Mouse (Mus musculus) kidney, postnatal 0 days (tissue): ENCODE results near the gene F830045P16Rik. TPM values are rescaled to one million over a fixed set of nuclear protein-coding genes. Genes with fewer than 3 reads are reported as not detected.

Source experiments
- ATAC-seq: fragments of 200-750 bp; cut with Nextera tagmentation; replicated peaks from 2 replicates; pipeline ENCODE4 v1.8.0; 2017; ENCODE audit warnings: low read depth, moderate number of reproducible peaks, moderate TSS enrichment, moderate library complexity; ENCODE audit not compliant: low FRiP score
- DNase-seq: peaks from one replicate; pipeline ENCODE4 v3.0.0-alpha.2; 2016; ENCODE audit warnings: low spot score
- H3K27ac ChIP-seq: fragments of 300-500 bp; sonication (generic); 2 replicates; pipeline ENCODE4 v1.5.1; 2014; ENCODE audit warnings: mild to moderate bottlenecking
- H3K27me3 ChIP-seq: fragments of 300-500 bp; sonication (generic); 2 replicates; pipeline ENCODE4 v1.6.1; 2014; ENCODE audit warnings: low read length, mixed read lengths; ENCODE audit not compliant: insufficient read depth
- H3K36me3 ChIP-seq: fragments of 300-500 bp; sonication (generic); 2 replicates; pipeline ENCODE4 v1.6.1; 2014; ENCODE audit warnings: low read length, mixed read lengths; ENCODE audit not compliant: insufficient read depth
- H3K4me1 ChIP-seq: fragments of 300-500 bp; sonication (generic); replicated peaks from 2 replicates; pipeline ENCODE4 v1.6.1; 2014; ENCODE audit warnings: antibody characterized with exemption, low read length, mixed read lengths; ENCODE audit not compliant: insufficient read depth
- H3K4me2 ChIP-seq: fragments of 300-500 bp; sonication (generic); 2 replicates; pipeline ENCODE4 v1.6.1; 2014; ENCODE audit warnings: mild to moderate bottlenecking, low read length, moderate library complexity, mixed read lengths
- H3K4me3 ChIP-seq: fragments of 300-500 bp; sonication (generic); replicated peaks from 2 replicates; pipeline ENCODE4 v1.5.1; 2014; ENCODE audit warnings: low read depth, low read length
- H3K9ac ChIP-seq: fragments of 300-500 bp; sonication (generic); 2 replicates; pipeline ENCODE4 v1.6.1; 2014; ENCODE audit warnings: low read depth, low read length
- H3K9me3 ChIP-seq: fragments of 300-500 bp; sonication (generic); replicated peaks from 2 replicates; pipeline ENCODE4 v1.6.1; 2016; ENCODE audit warnings: low read length, inconsistent platforms, mixed read lengths
- CTCF ChIP-seq: IDR thresholded peaks from 2 replicates; pipeline ENCODE4 v1.5.1; 2016; ENCODE audit warnings: antibody characterized with exemption, low read depth, mild to moderate bottlenecking, moderate library complexity
- WGBS: fragments of 180-500 bp; shearing (Covaris S2); extraction: QIAGEN DNeasy Blood & Tissue Kit; methylation state at CpG from one replicate; pipeline ENCODE4 v1.1.7; 2014; 5-methylcytosine and 5-hydroxymethylcytosine counted together
- polyA plus RNA-seq: library from polyadenylated mRNA; unstranded; fragments of >200 nt; fragmentation: Nextera tagmentation; extraction: Ambion mirVana; gene quantifications from 2 replicates; pipeline ENCODE4 v1.2.1, GENCODE M21; 2015

Gene F830045P16Rik
- polyA plus RNA-seq, 1 experiment from 2014 or later: not detected

GRCm38 (mm10) chr2:129576611-129577447, 40.4 kb upstream of the F830045P16Rik start:
- Histone ChIP-seq H3K9me3 (no peaks in the 10 kb centered on the region), H3K27ac (no peak overlapping the region), H3K4me1 (0 out of 2 replicates have a peak, but pooled peaks cover 6% of the 10 kb centered on the region), H3K4me3 (no peak overlapping the region), H3K27me3 (no peaks in the 10 kb centered on the region), H3K4me2 (no peak overlapping the region), H3K9ac (no peak overlapping the region), H3K36me3 (no peaks in the 10 kb centered on the region)
- 89% methylated on average over 8 of the region's 8 CpGs for WGBS
- DNase-seq: no peak
- ATAC-seq: no peak
- TF ChIP-seq CTCF: no peak

GRCm38 (mm10) chr2:129575113-129575512, 38.7 kb upstream of the F830045P16Rik start:
- H3K27me3 ChIP-seq: no peaks in the 10 kb centered on the region
- no peak for TF ChIP-seq CTCF
- H3K4me3 ChIP-seq: no peak overlapping the region
- 0 out of 2 replicates have a peak, but pooled peaks cover 6% of the 10 kb centered on the region for H3K4me1 ChIP-seq
- H3K27ac ChIP-seq: no peak overlapping the region
- no peaks in the 10 kb centered on the region for H3K9me3 ChIP-seq
- H3K9ac ChIP-seq: no peak overlapping the region
- ATAC-seq: no peak
- H3K36me3 ChIP-seq: no peaks in the 10 kb centered on the region
- 93% methylated on average over 4 of the region's 4 CpGs for WGBS
- no peak for DNase-seq
- H3K4me2 ChIP-seq: no peak overlapping the region

GRCm38 (mm10) chr2:129574395-129575046, 38.1 kb upstream of the F830045P16Rik start:
- no peaks in the 10 kb centered on the region for H3K9me3 ChIP-seq
- 0 out of 2 replicates have a peak, but pooled peaks cover 6% of the 10 kb centered on the region for H3K4me1 ChIP-seq
- H3K27ac ChIP-seq: no peak overlapping the region
- peak overlapping the region; percentile 37 for H3K4me2 ChIP-seq
- H3K4me3 ChIP-seq: no peak overlapping the region
- peak; percentile 28 for DNase-seq
- 13% methylated on average over 24 of the region's 24 CpGs for WGBS
- no peak for ATAC-seq
- H3K36me3 ChIP-seq: no peaks in the 10 kb centered on the region
- H3K9ac ChIP-seq: no peak overlapping the region
- TF ChIP-seq CTCF: no peak
- no peaks in the 10 kb centered on the region for H3K27me3 ChIP-seq

- H3K27me3 ChIP-seq: no peaks in the 10 kb centered on the region
- H3K4me3 ChIP-seq: no peak overlapping the region
- no peak overlapping the region for H3K27ac ChIP-seq
- peak overlapping the region; percentile 37 for H3K4me2 ChIP-seq
- 0 out of 2 replicates have a peak, but pooled peaks cover 6% of the 10 kb centered on the region for H3K4me1 ChIP-seq
- TF ChIP-seq CTCF: no peak
- no peak overlapping the region for H3K9ac ChIP-seq
- DNase-seq: no peak
- 21% methylated on average over 4 of the region's 4 CpGs for WGBS
- H3K36me3 ChIP-seq: no peaks in the 10 kb centered on the region
- no peak for ATAC-seq
- H3K9me3 ChIP-seq: no peaks in the 10 kb centered on the region
Measured at GRCm38 (mm10) chr2:129573701-129574273, 37.4 kb upstream of the F830045P16Rik start.

GRCm38 (mm10) chr2:129569556-129569955, 33.2 kb upstream of the F830045P16Rik start:
- no peak overlapping the region for H3K4me3 ChIP-seq
- no peak for ATAC-seq
- no peak for TF ChIP-seq CTCF
- DNase-seq: no peak
- H3K27me3 ChIP-seq: no peaks in the 10 kb centered on the region
- H3K27ac ChIP-seq: no peak overlapping the region
- H3K9ac ChIP-seq: no peak overlapping the region
- H3K4me2 ChIP-seq: no peak overlapping the region
- no peaks in the 10 kb centered on the region for H3K9me3 ChIP-seq
- H3K4me1 ChIP-seq: 0 out of 2 replicates have a peak, but pooled peaks cover 6% of the 10 kb centered on the region
- WGBS: 62% methylated on average over 5 of the region's 5 CpGs
- H3K36me3 ChIP-seq: no peaks in the 10 kb centered on the region

GRCm38 (mm10) chr2:129569120-129569519, 32.7 kb upstream of the F830045P16Rik start:
- H3K4me3 ChIP-seq: no peak overlapping the region
- no peak for DNase-seq
- H3K4me1 ChIP-seq: 0 out of 2 replicates have a peak, but pooled peaks cover 2% of the 10 kb centered on the region
- ATAC-seq: no peak
- H3K9ac ChIP-seq: no peak overlapping the region
- no peaks in the 10 kb centered on the region for H3K36me3 ChIP-seq
- no peak overlapping the region for H3K4me2 ChIP-seq
- TF ChIP-seq CTCF: no peak
- H3K27ac ChIP-seq: no peak overlapping the region
- H3K27me3 ChIP-seq: no peaks in the 10 kb centered on the region
- H3K9me3 ChIP-seq: no peaks in the 10 kb centered on the region
- 78% methylated on average over 7 of the region's 7 CpGs for WGBS
